10 mouse cellular contexts compared by ENCODE assay signal in the genomic region with DNA sequence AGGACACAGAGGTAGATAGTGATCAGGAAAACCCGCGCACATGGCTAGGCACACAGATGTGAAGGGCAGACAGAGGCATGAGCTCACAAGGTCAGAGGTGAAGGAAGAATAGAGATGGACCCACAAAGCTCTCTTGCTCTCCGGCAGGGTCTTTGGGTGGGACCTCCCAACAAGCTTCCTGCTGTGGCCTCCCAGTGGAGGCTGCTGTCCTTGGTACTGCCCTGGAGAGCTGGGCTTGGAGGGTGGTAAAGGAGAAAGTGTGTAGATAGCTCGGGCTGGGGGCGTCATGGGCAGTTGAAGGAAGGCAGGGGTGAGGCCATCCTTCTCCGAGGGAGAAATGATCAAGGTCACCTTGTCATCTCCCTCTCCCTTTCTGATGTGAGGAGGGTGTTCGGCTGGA. TPM values are rescaled to one million over a fixed set of nuclear protein-coding genes. Genes with fewer than 3 reads are reported as not detected.
DNase-seq lines count a peak whose midpoint lies in the region; ATAC-seq and TF ChIP-seq lines count a peak whose summit lies in the region.
"Had no signal": no experiment of that assay in that cellular context is flagged by ENCODE, and none has a peak within 500 bp of the region (broad histone marks: within the 10 kb centered on the region; RNA-seq: fewer than 3 reads in every experiment).

No protein-coding gene starts in this region.

- no peaks in the 10 kb centered on the region for H3K36me3 ChIP-seq in kidney, embryonic 16.5 days (ENCODE audit: insufficient read depth, low read length)
- H3K36me3 ChIP-seq in hindbrain, embryonic 12.5 days: peaks cover 15% of the 10 kb centered on the region
- peaks cover 4% of the 10 kb centered on the region for H3K36me3 ChIP-seq in neural tube, embryonic 12.5 days
- H3K36me3 ChIP-seq: G1E had no signal

- peak; percentile 46; the same call in 1 of the 2 replicates for ATAC-seq in kidney, embryonic 16.5 days (ENCODE audit: low FRiP score, low TSS enrichment)
- peak; percentile 26 for ATAC-seq in hindbrain, embryonic 12.5 days (ENCODE audit: low FRiP score)
- no peak for ATAC-seq in neural tube, embryonic 12.5 days (ENCODE audit: low FRiP score, low read depth)

- H3K4me1 ChIP-seq in kidney, embryonic 16.5 days (ENCODE audit: insufficient read depth, low read length): no peaks in the 10 kb centered on the region
- peaks cover 19% of the 10 kb centered on the region for H3K4me1 ChIP-seq in cortical plate, adult 2 months (ENCODE audit: control insufficient read depth, insufficient read depth, low read length)
- peaks cover 50% of the 10 kb centered on the region for H3K4me1 ChIP-seq in hindbrain, embryonic 12.5 days
- H3K4me1 ChIP-seq in neural tube, embryonic 12.5 days: peaks cover 33% of the 10 kb centered on the region

- H3K9me3 ChIP-seq in kidney, embryonic 16.5 days (ENCODE audit: low read length): no peaks in the 10 kb centered on the region
- no peaks in the 10 kb centered on the region for H3K9me3 ChIP-seq in hindbrain, embryonic 12.5 days (replicated peaks)
- H3K9me3 ChIP-seq in neural tube, embryonic 12.5 days: no peaks in the 10 kb centered on the region

- H3K9ac ChIP-seq in kidney, embryonic 16.5 days (replicated peaks; ENCODE audit: low read length): no peak overlapping the region
- H3K9ac ChIP-seq in hindbrain, embryonic 12.5 days: no peak overlapping the region
- H3K9ac ChIP-seq in neural tube, embryonic 12.5 days: no peak overlapping the region

- no peak overlapping the region for H3K4me3 ChIP-seq in kidney, embryonic 16.5 days (ENCODE audit: low read length)
- H3K4me3 ChIP-seq in cortical plate, adult 2 months (ENCODE audit: insufficient read depth, low read length): no peak overlapping the region
- H3K4me3 ChIP-seq in hindbrain, embryonic 12.5 days: no peak overlapping the region
- no peak overlapping the region for H3K4me3 ChIP-seq in neural tube, embryonic 12.5 days

- TF ChIP-seq POLR2A in cortical plate, adult 2 months (IDR thresholded peaks at IDR 0.05; ENCODE audit: extremely low read depth, insufficient read depth, low read length): no peak

- TF ChIP-seq CTCF in cortical plate, adult 2 months (IDR thresholded peaks at IDR 0.05; ENCODE audit: extremely low read depth, insufficient read depth, low read length): no peak

- no peak overlapping the region for H3K4me2 ChIP-seq in kidney, embryonic 16.5 days (replicated peaks; ENCODE audit: low read depth, low read length)
- H3K4me2 ChIP-seq in hindbrain, embryonic 12.5 days (replicated peaks): 0 out of 2 replicates have a peak overlapping the region, but pooled peaks have one; percentile 24
- H3K4me2 ChIP-seq in neural tube, embryonic 12.5 days (replicated peaks): no peak overlapping the region; the same call in 1 of the 2 replicates

- no peak for DNase-seq in kidney, postnatal 36 days
- no peak for DNase-seq in adipocyte (ENCODE audit: low spot score)
- DNase-seq in urinary bladder, adult 18-20 months (ENCODE audit: low spot score in 2 of 2): no peak
- DNase-seq in layer of hippocampus, postnatal 25 days (ENCODE audit: extremely low spot score in 1 of 2, low spot score in 1 of 2): no peak
- DNase-seq: layer of hippocampus, postnatal 36 days had no signal

- WGBS in kidney, embryonic 16.5 days: 24% methylated on average over 7 of the region's 7 CpGs
- 31% methylated on average over 7 of the region's 7 CpGs for WGBS in hindbrain, embryonic 12.5 days
- WGBS in neural tube, embryonic 12.5 days: 50% methylated on average over 7 of the region's 7 CpGs

- no peak overlapping the region for H3K27ac ChIP-seq in kidney, embryonic 16.5 days (ENCODE audit: low read length)
- H3K27ac ChIP-seq in cortical plate, adult 2 months (ENCODE audit: insufficient read depth, low read length): peak overlapping the region; percentile 33; the same call in 1 of the 2 replicates
- peak overlapping the region; percentile 85 for H3K27ac ChIP-seq in hindbrain, embryonic 12.5 days
- H3K27ac ChIP-seq in neural tube, embryonic 12.5 days: peak overlapping the region; percentile 20; the same call in 1 of the 2 replicates

- H3K27me3 ChIP-seq in kidney, embryonic 16.5 days (ENCODE audit: insufficient read depth, low read length): no peaks in the 10 kb centered on the region; the same call in 1 of the 2 replicates
- 0 out of 2 replicates have a peak, but pooled peaks cover 3% of the 10 kb centered on the region for H3K27me3 ChIP-seq in hindbrain, embryonic 12.5 days
- no peaks in the 10 kb centered on the region; the same call in none of the 2 replicates for H3K27me3 ChIP-seq in neural tube, embryonic 12.5 days (replicated peaks)

RNA-seq across cellular contexts. Expression of a gene that starts 9.0 kb away (rescaled TPM):
- 2.6 and 2.8 TPM in 2 replicates for polyA plus RNA-seq in kidney, embryonic 16.5 days (2015; fragmentation: Nextera tagmentation; extraction: Ambion mirVana)
- polyA plus RNA-seq in cortical plate, adult 2 months (2012; rRNA removed): 23.1 and 26.1 TPM in 2 replicates
- 10.3 and 11.6 TPM in 2 replicates for polyA plus RNA-seq in hindbrain, embryonic 12.5 days (2016; fragmentation: Nextera tagmentation; extraction: Ambion mirVana)
- 8.2 and 9.2 TPM in 2 replicates for polyA plus RNA-seq in neural tube, embryonic 12.5 days (2016; fragmentation: Nextera tagmentation; extraction: Ambion mirVana)
- 10 to 100 TPM; 26.0 to 37.2 TPM for total RNA-seq in layer of hippocampus, postnatal 25 days (2021)
- polyA plus RNA-seq: G1E had no signal
